Mouse (Mus musculus): Measurements from ENCODE around the gene Itgb6. TPM values are rescaled to one million over a fixed set of nuclear protein-coding genes. Genes with fewer than 3 reads are reported as not detected.

Gene Itgb6
- total RNA-seq (2015; ENCODE audit: low replicate concordance): not detected in 2 replicates
- total RNA-seq (2017; ENCODE audit: low replicate concordance): not detected in 2 replicates

GRCm38 (mm10) chr2:60722514-60722913, at the start of gene Itgb6:
Gene Itgb6, minus strand, starts transcription at chr2:60722643.
- no peak for ATAC-seq (replicated peaks; ENCODE audit: low FRiP score, poor library complexity, severe bottlenecking)

- ATAC-seq (replicated peaks; ENCODE audit: low FRiP score, poor library complexity, severe bottlenecking): no peak
Observed at GRCm38 (mm10) chr2:60766420-60766819, 44.0 kb upstream of the Itgb6 start.

GRCm38 (mm10) chr2:60756218-60756617, 33.8 kb upstream of the Itgb6 start:
- no peak for ATAC-seq (replicated peaks; ENCODE audit: low FRiP score, poor library complexity, severe bottlenecking)

GRCm38 (mm10) chr2:60755101-60755500, 32.7 kb upstream of the Itgb6 start:
- ATAC-seq (replicated peaks; ENCODE audit: low FRiP score, poor library complexity, severe bottlenecking): no peak

- ATAC-seq (replicated peaks; ENCODE audit: low FRiP score, poor library complexity, severe bottlenecking): no peak
Observed at GRCm38 (mm10) chr2:60751274-60751673, 28.8 kb upstream of the Itgb6 start.

- no peak for ATAC-seq (replicated peaks; ENCODE audit: low FRiP score, poor library complexity, severe bottlenecking)
Observed at GRCm38 (mm10) chr2:60750591-60750990, 28.1 kb upstream of the Itgb6 start.

- ATAC-seq (replicated peaks; ENCODE audit: low FRiP score, poor library complexity, severe bottlenecking): no peak
Observed at GRCm38 (mm10) chr2:60748585-60748984, 26.1 kb upstream of the Itgb6 start.

GRCm38 (mm10) chr2:60747590-60747989, 25.1 kb upstream of the Itgb6 start:
- no peak for ATAC-seq (replicated peaks; ENCODE audit: low FRiP score, poor library complexity, severe bottlenecking)

- no peak for ATAC-seq (replicated peaks; ENCODE audit: low FRiP score, poor library complexity, severe bottlenecking)
Observed at GRCm38 (mm10) chr2:60744674-60745073, 22.2 kb upstream of the Itgb6 start.

GRCm38 (mm10) chr2:60739389-60740137, 17.1 kb upstream of the Itgb6 start:
- no peak for ATAC-seq (replicated peaks; ENCODE audit: low FRiP score, poor library complexity, severe bottlenecking)

GRCm38 (mm10) chr2:60730929-60731328, 8.5 kb upstream of the Itgb6 start:
- no peak for ATAC-seq (replicated peaks; ENCODE audit: low FRiP score, poor library complexity, severe bottlenecking)

GRCm38 (mm10) chr2:60730024-60730423, 7.6 kb upstream of the Itgb6 start:
- ATAC-seq (replicated peaks; ENCODE audit: low FRiP score, poor library complexity, severe bottlenecking): no peak

GRCm38 (mm10) chr2:60728902-60729585, 6.6 kb upstream of the Itgb6 start:
- ATAC-seq (replicated peaks; ENCODE audit: low FRiP score, poor library complexity, severe bottlenecking): no peak

GRCm38 (mm10) chr2:60724660-60725059, 2.2 kb upstream of the Itgb6 start:
- ATAC-seq (replicated peaks; ENCODE audit: low FRiP score, poor library complexity, severe bottlenecking): no peak

GRCm38 (mm10) chr2:60722967-60723366, 524 bp upstream of the Itgb6 start:
- ATAC-seq (replicated peaks; ENCODE audit: low FRiP score, poor library complexity, severe bottlenecking): no peak

GRCm38 (mm10) chr2:60720906-60721305, 1.5 kb downstream of the Itgb6 start:
- ATAC-seq (replicated peaks; ENCODE audit: low FRiP score, poor library complexity, severe bottlenecking): no peak

- no peak for ATAC-seq (replicated peaks; ENCODE audit: low FRiP score, poor library complexity, severe bottlenecking)
Observed at GRCm38 (mm10) chr2:60720205-60720604, 2.2 kb downstream of the Itgb6 start.

- no peak for ATAC-seq (replicated peaks; ENCODE audit: low FRiP score, poor library complexity, severe bottlenecking)
Observed at GRCm38 (mm10) chr2:60717348-60717747, 5.1 kb downstream of the Itgb6 start.

GRCm38 (mm10) chr2:60716549-60716948, 5.9 kb downstream of the Itgb6 start:
- ATAC-seq (replicated peaks; ENCODE audit: low FRiP score, poor library complexity, severe bottlenecking): no peak

GRCm38 (mm10) chr2:60715771-60716170, 6.7 kb downstream of the Itgb6 start:
- no peak for ATAC-seq (replicated peaks; ENCODE audit: low FRiP score, poor library complexity, severe bottlenecking)

GRCm38 (mm10) chr2:60714971-60715502, 7.4 kb downstream of the Itgb6 start:
- no peak for ATAC-seq (replicated peaks; ENCODE audit: low FRiP score, poor library complexity, severe bottlenecking)
